Mouse (Mus musculus) limb, embryonic 14.5 days (tissue): Measurements from ENCODE around the gene Fam20a. TPM values are rescaled to one million over a fixed set of nuclear protein-coding genes. Genes with fewer than 3 reads are reported as not detected.

Source experiments
- ATAC-seq: fragments of 200-750 bp; cut with Nextera tagmentation; 2 replicates; pipeline ENCODE4 v1.8.0; 2017; ENCODE audit warnings: low read depth, moderate number of reproducible peaks, moderate TSS enrichment; ENCODE audit not compliant: low FRiP score
- DNase-seq: peaks from one replicate; pipeline ENCODE4 v3.0.0-alpha.2; 2015; ENCODE audit warnings: low spot score
- H3K27ac ChIP-seq: fragments of 300-500 bp; sonication (generic); replicated peaks from 2 replicates; pipeline ENCODE4 v1.5.1; 2014; ENCODE audit warnings: low read depth, mild to moderate bottlenecking, low read length, moderate library complexity, mixed read lengths
- H3K27me3 ChIP-seq: fragments of 300-500 bp; sonication (generic); 2 replicates; pipeline ENCODE4 v1.6.1; 2014; ENCODE audit warnings: low read length, mixed read lengths; ENCODE audit not compliant: control insufficient read depth, insufficient read depth
- H3K36me3 ChIP-seq: fragments of 300-500 bp; sonication (generic); 2 replicates; pipeline ENCODE4 v1.6.1; 2014; ENCODE audit warnings: mild to moderate bottlenecking, low read length, moderate library complexity, mixed read lengths; ENCODE audit not compliant: control insufficient read depth, insufficient read depth
- H3K4me1 ChIP-seq: fragments of 300-500 bp; sonication (generic); 2 replicates; pipeline ENCODE4 v1.6.1; 2014; ENCODE audit warnings: antibody characterized with exemption, low read length, mixed read lengths; ENCODE audit not compliant: control insufficient read depth, insufficient read depth
- H3K4me2 ChIP-seq: fragments of 300-500 bp; sonication (generic); replicated peaks from 2 replicates; pipeline ENCODE4 v1.6.1; 2014; ENCODE audit warnings: low read depth, mild to moderate bottlenecking, low read length, moderate library complexity; ENCODE audit not compliant: severe bottlenecking
- H3K4me3 ChIP-seq: fragments of 300-500 bp; sonication (generic); replicated peaks from 2 replicates; pipeline ENCODE4 v1.5.1; 2014; ENCODE audit warnings: low read length
- H3K9ac ChIP-seq: fragments of 300-500 bp; sonication (generic); 2 replicates; pipeline ENCODE4 v1.6.1; 2014; ENCODE audit warnings: mild to moderate bottlenecking, low read depth, low read length, moderate library complexity; ENCODE audit not compliant: severe bottlenecking
- H3K9me3 ChIP-seq: fragments of 300-500 bp; sonication (generic); 2 replicates; pipeline ENCODE4 v1.6.1; 2016; ENCODE audit warnings: low read length; ENCODE audit not compliant: control insufficient read depth
- POLR2A ChIP-seq: fragments of 200-500 bp; IDR thresholded peaks from 2 replicates; pipeline ENCODE4 v1.8.0; 2012; ENCODE audit warnings: inconsistent platforms, mild to moderate bottlenecking, moderate library complexity, borderline replicate concordance; ENCODE audit not compliant: insufficient read depth, insufficient read length; ENCODE audit errors: extremely low read depth
- WGBS: fragments of 180-500 bp; shearing (Covaris S2); extraction: QIAGEN DNeasy Blood & Tissue Kit; methylation state at CpG from one replicate; pipeline ENCODE4 v1.1.7; 2014; 5-methylcytosine and 5-hydroxymethylcytosine counted together
- polyA plus RNA-seq, 2 experiments: library from polyadenylated mRNA; depleted of rRNA in 1 of 2; stranded (reverse) in 1 of 2; unstranded in 1 of 2; fragments of >200 nt; fragmentation: Nextera tagmentation in 1 of 2; extraction: Ambion mirVana in 1 of 2; gene quantifications; 2 replicates each; pipeline versions ENCODE4 v1.2.1 to v1.2.3; 2012 to 2014

Fam20a gene
- polyA plus RNA-seq, 2 experiments = 6.9 to 9.4 TPM

DNA sequence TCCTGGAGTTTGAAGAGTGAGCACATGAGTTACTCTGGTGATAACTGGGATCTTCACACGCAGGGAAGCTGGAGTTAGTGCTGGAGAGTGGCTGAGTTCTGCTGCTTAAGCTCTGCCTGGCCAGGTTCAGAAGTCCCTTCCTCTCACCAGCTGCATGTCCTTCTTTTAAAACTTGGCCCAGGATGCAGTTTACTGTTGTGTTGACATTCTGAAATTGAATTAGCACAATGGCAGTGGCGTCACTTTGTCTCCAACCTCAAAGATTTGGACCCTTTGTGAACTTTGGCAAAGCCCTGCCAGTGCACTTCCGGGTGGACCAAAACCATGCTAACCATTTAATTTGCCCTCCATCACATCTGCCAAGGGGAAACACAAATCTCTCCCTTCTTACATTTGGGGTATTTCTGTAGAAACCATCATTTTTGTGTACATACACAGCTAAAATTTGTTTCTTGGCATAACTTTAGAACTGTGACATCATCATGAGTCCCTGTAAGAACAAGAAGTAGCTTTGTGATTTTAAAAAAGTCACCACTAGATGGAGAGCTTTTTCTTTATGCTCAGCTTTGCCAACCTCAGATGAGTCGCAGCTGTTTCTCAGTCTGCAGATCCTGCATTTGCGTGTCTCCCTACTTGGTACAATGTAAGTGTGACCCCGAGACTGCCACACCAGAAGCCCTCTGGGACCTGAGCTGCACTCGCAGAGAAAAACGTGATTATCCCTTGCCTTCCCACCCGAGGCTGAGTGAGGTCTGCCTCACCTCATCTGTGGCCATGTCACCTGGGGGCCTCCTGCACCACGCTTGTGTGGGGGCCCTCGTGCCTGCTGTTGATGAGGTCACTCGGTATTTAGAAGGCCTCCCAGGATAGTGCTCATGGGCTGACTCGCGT, 51.8 kb downstream of the Fam20a start:
- no peak overlapping the region for H3K27ac ChIP-seq
- ATAC-seq = peak; percentile 63

DNA sequence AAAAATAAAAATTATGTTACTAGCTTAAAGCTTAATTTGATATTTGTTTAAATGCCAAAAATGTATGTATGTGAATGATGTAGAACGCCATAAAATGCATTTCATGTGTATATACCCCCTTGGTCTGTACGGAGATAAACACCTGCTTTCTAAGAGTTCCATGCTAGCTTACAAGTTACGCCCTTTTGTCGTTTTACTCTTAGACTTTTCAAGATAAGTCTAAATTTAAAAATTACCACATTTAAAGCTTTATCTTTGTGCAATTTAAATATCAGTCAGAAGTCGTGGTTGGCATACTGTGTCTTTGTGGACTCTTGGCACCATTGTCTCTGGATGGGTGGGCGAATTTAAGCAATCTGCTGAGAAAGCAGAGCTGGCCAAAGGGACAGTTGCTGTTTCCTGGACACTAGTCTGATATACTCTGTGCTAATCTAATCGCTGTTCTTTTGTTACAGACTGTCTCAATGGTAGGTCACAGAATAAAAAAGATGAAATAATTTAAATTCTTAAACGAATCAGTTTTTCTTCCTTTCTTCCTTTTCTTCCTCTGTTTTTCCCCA, 52.9 kb downstream of the Fam20a start:
- DNase-seq (no peak), ATAC-seq (no peak)
- WGBS = 92% methylated on average over 8 of the region's 8 CpGs
- Histone ChIP-seq H3K4me2 (no peak overlapping the region), H3K27ac (no peak overlapping the region), H3K4me3 (no peak overlapping the region), H3K9me3 (no peaks in the 10 kb centered on the region), H3K36me3 (peaks cover 61% of the 10 kb centered on the region), H3K9ac (no peak overlapping the region), H3K27me3 (no peaks in the 10 kb centered on the region), H3K4me1 (peaks cover 9% of the 10 kb centered on the region; the same call in 1 of the 2 replicates)
- TF ChIP-seq POLR2A = no peak

More for the DNA sequence above, 51.8 kb downstream of the Fam20a start:
- 56% methylated on average over 14 of the region's 14 CpGs for WGBS
- Histone ChIP-seq H3K9me3 (no peaks in the 10 kb centered on the region), H3K4me3 (no peak overlapping the region), H3K4me1 (peaks cover 9% of the 10 kb centered on the region; the same call in 1 of the 2 replicates), H3K36me3 (peaks cover 50% of the 10 kb centered on the region), H3K4me2 (no peak overlapping the region), H3K27me3 (no peaks in the 10 kb centered on the region), H3K9ac (no peak overlapping the region)
- DNase-seq = peak; percentile 95
- no peak for TF ChIP-seq POLR2A

DNA sequence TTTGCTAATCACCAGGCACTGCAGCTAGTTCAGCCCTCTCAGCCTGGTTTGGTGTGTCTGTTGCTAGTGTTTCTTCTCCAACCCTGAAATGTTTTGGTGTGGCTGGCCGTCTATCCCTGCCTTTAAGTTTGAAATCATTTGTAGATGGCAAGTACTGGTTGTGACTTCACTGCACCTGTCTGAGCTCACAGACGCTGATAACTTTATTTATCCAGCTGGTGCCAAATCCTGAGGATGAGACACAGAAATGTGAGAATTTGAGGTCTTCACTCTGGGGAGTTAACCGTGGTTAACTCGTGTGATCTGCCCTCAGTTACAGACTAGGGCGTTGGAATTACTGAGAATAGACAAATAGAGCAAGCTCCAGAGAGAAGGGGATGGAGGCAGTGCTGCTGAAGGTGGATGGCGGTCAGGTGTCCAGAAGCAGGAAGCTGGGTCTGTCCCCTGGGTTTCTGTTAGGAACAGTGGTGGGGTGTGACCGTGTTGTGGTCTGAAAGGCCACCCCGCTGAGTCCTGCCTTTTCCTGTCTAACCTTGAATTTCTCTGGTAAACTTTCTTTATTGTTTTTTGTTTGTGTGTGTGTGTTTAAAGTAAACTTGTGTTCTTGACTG, 53.9 kb downstream of the Fam20a start:
- no peaks in the 10 kb centered on the region for H3K27me3 ChIP-seq
- H3K36me3 ChIP-seq = peaks cover 71% of the 10 kb centered on the region
- H3K4me2 ChIP-seq = no peak overlapping the region
- no peak overlapping the region for H3K4me3 ChIP-seq
- H3K9me3 ChIP-seq = no peaks in the 10 kb centered on the region
- no peak overlapping the region for H3K27ac ChIP-seq
- TF ChIP-seq POLR2A = no peak
- WGBS = 81% methylated on average over 8 of the region's 8 CpGs
- H3K4me1 ChIP-seq = peaks cover 9% of the 10 kb centered on the region; the same call in 1 of the 2 replicates
- ATAC-seq = no peak
- H3K9ac ChIP-seq = no peak overlapping the region
- DNase-seq = no peak

DNA sequence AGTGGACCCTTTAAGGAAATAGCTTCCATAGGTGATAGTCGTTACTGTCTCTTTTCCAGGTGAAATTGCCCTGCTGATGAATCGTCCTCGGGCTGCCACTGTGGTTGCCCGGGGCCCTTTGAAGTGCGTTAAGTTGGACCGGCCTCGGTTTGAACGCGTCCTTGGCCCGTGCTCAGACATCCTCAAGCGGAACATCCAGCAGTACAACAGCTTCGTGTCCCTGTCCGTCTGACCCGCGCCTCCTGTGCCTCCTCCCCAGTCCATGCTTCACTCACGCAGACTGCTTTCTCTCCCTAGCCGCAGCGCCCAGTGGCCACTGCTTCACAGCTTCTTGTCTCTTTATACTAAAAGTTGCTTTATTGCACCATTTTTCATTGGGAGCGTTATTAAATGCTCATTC, 54.7 kb downstream of the Fam20a start:
- TF ChIP-seq POLR2A = no peak
- no peaks in the 10 kb centered on the region for H3K9me3 ChIP-seq

DNA sequence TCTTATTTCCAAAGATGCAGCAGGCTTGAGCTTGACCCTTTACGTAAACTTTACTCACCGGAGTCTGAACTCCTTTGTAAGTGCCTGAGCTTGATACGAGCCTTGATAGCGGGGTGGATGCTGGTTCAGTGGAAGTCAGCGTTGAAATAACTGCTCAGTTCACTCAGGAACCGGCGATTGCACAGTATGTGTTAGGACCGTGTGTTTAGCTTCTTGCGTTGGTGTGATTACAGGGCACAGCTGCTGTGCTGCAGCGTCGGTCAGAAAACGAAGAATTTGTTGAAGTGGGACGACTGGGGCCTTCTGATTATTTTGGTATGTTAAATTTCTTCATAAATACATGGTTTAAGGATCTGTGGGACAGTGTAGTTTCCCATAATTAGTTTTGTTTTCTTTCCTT, 55.7 kb downstream of the Fam20a start:
- H3K36me3 ChIP-seq = peaks cover 86% of the 10 kb centered on the region
- WGBS = 94% methylated on average over 13 of the region's 13 CpGs

More for the DNA sequence above, 54.7 kb downstream of the Fam20a start:
- no peak overlapping the region for H3K9ac ChIP-seq
- 87% methylated on average over 19 of the region's 19 CpGs for WGBS
- no peak overlapping the region for H3K27ac ChIP-seq
- no peak overlapping the region for H3K4me3 ChIP-seq
- H3K4me1 ChIP-seq = peaks cover 9% of the 10 kb centered on the region; the same call in 1 of the 2 replicates
- H3K36me3 ChIP-seq = peaks cover 78% of the 10 kb centered on the region
- DNase-seq (no peak), ATAC-seq (no peak)
- H3K27me3 ChIP-seq = no peaks in the 10 kb centered on the region
- no peak overlapping the region for H3K4me2 ChIP-seq

More for the DNA sequence above, 55.7 kb downstream of the Fam20a start:
- Histone ChIP-seq H3K9ac (no peak overlapping the region), H3K27ac (no peak overlapping the region), H3K4me2 (no peak overlapping the region), H3K9me3 (no peaks in the 10 kb centered on the region), H3K4me3 (no peak overlapping the region), H3K4me1 (peaks cover 9% of the 10 kb centered on the region; the same call in 1 of the 2 replicates), H3K27me3 (no peaks in the 10 kb centered on the region)
- ATAC-seq = no peak
- TF ChIP-seq POLR2A = no peak
- DNase-seq = no peak
